Mouse (Mus musculus) gastrocnemius, adult 2 months (tissue): ENCODE data around the gene Ndrg3. TPM values are rescaled to one million over a fixed set of nuclear protein-coding genes. Genes with fewer than 3 reads are reported as not detected.

Experiments
- DNase-seq: peaks from one replicate; pipeline ENCODE4 v3.0.0; 2022
- H3K27ac ChIP-seq: fragments of 200-600 bp; 2 replicates; pipeline ENCODE4 v1.8.1; 2022; ENCODE audit warnings: mild to moderate bottlenecking
- H3K4me3 ChIP-seq: fragments of 200-600 bp; 2 replicates; pipeline ENCODE4 v1.8.1; 2022; ENCODE audit warnings: mild to moderate bottlenecking, moderate library complexity
- CTCF ChIP-seq: fragments of 200-600 bp; IDR thresholded peaks from 2 replicates; pipeline ENCODE4 v1.8.1; 2022; ENCODE audit warnings: antibody characterized with exemption, mild to moderate bottlenecking, moderate library complexity
- intact Hi-C: fragments of 180-260 bp; cut with DNase I; formaldehyde crosslinking; loops from one replicate; pipeline ENCODE4 v1.15.1; 2025
- total RNA-seq, 2 experiments: library from RNA; stranded (reverse); gene quantifications; 2 replicates each; pipeline ENCODE4 v1.2.3; 2021

Ndrg3 gene
- total RNA-seq, 2 experiments from 2014 or later: 31.9 to 33.4 TPM

DNA sequence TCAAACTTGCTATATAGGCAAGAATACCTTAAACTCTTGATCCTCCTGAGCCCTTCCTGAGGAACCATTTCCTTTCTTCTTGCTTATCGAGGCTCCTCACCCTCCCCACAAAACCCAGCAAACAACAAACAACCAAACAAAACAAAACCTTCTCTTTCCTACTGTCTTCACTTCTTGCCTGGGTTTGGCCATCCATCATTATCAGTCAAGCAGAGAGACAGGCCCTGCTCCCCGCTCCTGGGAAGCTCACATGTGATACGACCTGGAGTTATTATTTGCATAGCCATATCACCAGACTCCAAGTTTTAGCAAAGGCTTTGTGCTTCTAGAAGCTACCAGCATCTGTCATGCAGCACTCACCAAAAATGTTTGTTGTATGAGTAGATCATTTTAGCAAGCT is 4.5 kb downstream of the Ndrg3 start:
- no peak for DNase-seq
- Histone ChIP-seq H3K4me3 (no peak overlapping the region), H3K27ac (no peak overlapping the region)
- no peak for TF ChIP-seq CTCF
- intact Hi-C loops: no loop called here

DNA sequence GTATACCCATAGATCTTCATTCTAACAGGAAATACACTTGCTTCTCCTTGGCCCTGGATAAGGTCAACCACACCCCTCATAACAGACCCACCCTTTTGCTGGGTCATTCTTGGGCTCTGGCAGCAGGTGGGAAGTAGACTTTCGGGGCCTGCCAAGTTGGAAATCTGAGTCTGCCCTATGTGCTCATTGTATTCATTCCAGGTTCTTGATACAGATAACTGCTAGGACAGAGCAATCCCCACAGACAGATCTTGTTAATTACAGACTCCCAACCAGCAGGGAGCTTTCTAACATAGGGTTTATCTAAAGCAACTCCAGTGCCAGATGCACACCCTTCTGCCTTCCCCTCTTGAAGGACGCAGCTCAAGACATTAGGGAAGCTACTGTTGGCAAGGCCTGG is 9.0 kb downstream of the Ndrg3 start:
- H3K27ac ChIP-seq: peak overlapping the region; percentile 84
- peak; percentile 40 for DNase-seq

DNA sequence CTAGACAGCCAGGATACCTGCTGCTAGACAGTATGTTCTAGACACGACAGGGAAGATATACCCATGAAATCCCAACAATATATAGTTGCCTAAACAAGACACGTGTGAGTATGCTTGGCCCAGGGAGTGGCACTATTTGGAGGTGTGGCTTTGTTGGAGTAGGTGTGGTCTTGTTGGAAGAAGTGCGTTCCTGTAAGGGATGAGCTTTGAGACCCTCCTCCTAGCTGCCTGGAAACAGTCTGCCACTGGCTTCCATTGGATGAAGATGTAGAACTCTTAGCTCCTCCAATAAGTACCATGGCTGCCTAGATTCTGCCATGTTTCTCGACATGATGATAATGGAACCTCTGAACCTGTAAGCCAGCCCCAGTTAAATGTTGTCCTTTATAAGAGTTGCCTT is 10.6 kb downstream of the Ndrg3 start:
- peak overlapping the region; percentile 44; the same call in 1 of the 2 replicates for H3K27ac ChIP-seq
- H3K4me3 ChIP-seq: no peak overlapping the region
- TF ChIP-seq CTCF: no peak
- intact Hi-C loops: no loop called here
- no peak for DNase-seq

More for the DNA sequence above, 9.0 kb downstream of the Ndrg3 start:
- intact Hi-C loops: no loop called here
- H3K4me3 ChIP-seq: peak overlapping the region; percentile 26
- TF ChIP-seq CTCF: no peak

DNA sequence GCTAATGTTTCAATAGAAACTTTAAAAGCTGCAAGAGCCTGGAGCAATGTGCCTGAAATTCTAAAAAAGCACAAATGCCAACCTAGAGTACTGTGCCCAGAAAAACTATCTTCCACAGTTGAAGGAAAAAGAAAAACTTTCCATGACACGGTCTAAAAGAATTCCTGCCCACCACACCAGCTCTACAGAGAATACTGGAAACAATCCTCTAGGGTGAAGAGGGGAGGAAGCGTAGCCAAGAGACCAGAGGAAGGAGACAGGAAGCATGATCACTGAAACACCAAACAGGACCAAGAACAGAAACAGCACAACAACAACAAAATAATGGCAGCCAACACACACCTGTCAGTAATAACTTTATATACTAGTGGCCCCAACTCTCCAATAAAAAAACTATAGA is 11.8 kb downstream of the Ndrg3 start:
- Histone ChIP-seq H3K27ac (peak overlapping the region; percentile 44; the same call in 1 of the 2 replicates), H3K4me3 (no peak overlapping the region)
- intact Hi-C loops: no loop called here
- no peak for TF ChIP-seq CTCF
- no peak for DNase-seq

DNA sequence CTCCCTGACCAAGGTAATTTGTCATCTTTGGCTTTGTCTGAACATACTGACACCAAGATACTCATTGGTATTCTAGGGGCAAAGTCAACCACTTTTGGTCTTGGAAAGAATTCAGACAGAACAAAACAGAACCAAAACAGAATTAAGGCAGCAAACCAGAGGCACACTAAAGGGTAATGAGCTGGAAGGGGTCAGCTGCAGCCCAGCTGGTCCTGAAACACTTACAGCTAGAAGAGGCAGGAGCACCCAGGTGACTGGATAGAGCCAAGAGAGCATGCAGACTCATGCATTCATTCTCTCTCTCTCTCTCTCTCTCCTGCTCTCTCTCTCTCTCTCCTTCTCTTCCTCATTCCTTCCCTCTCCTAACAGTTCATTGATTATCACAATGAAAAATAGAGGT is 15.1 kb downstream of the Ndrg3 start:
- intact Hi-C loops: no loop called here
- Histone ChIP-seq H3K27ac (peak overlapping the region; percentile 46), H3K4me3 (no peak overlapping the region)
- no peak for DNase-seq
- TF ChIP-seq CTCF: no peak

DNA sequence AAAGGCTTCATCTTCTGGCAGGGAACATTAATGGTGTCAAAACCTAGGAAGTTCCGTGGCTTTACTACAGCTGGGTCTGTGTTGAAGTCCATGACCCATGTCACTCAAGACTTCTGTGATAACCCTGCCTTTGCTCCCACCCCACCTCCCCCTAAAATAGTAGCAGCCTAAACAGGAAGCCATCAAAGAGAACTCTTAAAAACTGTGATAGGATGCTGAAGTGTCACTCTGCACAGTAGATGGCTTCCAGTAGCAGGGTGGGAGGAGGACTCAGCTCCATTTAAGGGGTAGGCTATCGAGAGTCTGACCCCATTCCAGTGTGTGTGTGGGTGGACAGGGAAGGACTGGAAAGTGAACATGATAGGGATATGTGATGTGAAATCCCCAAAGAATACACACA is 16.9 kb downstream of the Ndrg3 start:
- no peak for TF ChIP-seq CTCF
- intact Hi-C loops: no loop called here
- peak overlapping the region; percentile 66; the same call in 1 of the 2 replicates for H3K27ac ChIP-seq
- H3K4me3 ChIP-seq: no peak overlapping the region
- no peak for DNase-seq

DNA sequence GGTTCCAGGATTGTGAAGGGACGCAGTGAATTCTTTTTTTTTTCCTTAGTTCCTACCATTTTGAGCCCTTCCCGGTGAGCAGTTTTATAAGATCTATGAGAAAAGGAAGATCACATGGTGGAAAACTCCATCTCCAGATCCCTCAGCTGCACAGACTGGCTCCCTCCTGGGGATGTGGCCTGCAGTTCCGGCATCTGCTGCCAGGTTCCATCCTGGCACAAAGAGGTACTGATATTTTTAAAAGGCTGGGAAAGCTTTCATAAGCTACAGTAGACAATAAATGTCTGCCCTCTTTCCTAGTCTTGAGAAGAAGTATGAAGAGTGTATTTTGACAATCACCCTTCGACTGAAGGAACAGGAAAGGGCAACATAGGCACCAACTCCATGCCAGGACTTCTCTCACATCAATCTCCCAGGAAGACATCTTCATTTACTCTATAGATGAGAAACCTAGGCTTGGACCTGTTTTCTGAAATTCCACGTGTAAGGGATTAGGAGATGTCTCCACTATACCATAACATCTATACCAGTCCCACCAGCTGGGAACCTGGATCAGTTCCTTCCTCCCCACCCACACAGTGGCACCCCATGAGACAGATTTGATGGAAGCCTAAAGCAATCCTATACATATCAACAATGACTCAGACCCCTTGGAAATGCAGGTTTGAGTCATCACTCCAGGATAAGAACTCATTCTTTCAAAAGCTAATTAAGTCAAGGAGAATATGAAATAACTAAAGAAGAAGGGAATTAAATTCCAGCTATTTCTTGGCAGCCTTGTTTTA is 18.3 kb downstream of the Ndrg3 start:
- Histone ChIP-seq H3K4me3 (no peak overlapping the region), H3K27ac (peak overlapping the region; percentile 66)
- TF ChIP-seq CTCF: no peak
- peak; percentile 47 for DNase-seq
- intact Hi-C loops: no loop called here

DNA sequence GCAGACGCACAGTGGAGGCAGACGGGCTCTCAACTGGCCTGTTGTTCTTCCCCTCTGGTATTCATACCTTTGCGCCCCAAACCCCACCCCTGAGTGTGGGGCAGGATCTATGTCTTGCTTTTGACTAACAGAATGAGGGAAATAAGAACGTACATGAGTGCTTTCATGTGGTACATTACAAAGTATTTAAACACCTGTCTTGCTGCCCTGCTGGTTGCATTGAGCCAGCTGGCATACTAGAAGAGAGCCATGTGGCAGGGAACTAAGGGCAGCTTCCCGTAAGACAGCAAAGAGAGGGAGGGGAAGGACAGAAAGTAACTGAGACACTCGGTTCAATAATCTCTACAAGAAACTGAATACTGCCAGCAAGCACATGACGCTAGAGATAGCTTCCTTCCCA is 21.6 kb downstream of the Ndrg3 start:
- peak overlapping the region; percentile 72 for H3K27ac ChIP-seq
- TF ChIP-seq CTCF: no peak
- DNase-seq: peak; percentile 26
- H3K4me3 ChIP-seq: no peak overlapping the region
- intact Hi-C loops: no loop called here

DNA sequence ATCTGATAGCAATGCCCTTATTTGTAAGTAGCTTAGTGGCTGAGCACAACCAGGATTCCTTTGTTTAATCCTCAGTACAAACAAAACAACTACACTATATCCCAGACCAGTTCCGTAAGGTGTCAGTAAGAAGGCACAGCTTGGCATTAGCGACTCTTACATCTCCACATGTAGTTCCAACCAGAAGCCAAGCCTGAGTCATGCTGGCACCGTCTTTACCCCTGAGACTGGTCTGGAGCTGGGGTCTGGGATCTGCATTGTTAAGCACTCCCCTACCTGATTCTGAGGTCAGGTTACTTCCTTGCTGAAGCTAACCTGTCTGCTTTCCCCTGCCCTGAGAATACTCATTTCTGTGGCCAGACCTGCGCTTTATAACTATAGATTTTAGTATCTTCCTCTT is 23.4 kb downstream of the Ndrg3 start:
- no peak for DNase-seq
- no peak overlapping the region for H3K4me3 ChIP-seq
- no peak for TF ChIP-seq CTCF
- intact Hi-C loops: no loop called here
- peak overlapping the region; percentile 24; the same call in 1 of the 2 replicates for H3K27ac ChIP-seq

DNA sequence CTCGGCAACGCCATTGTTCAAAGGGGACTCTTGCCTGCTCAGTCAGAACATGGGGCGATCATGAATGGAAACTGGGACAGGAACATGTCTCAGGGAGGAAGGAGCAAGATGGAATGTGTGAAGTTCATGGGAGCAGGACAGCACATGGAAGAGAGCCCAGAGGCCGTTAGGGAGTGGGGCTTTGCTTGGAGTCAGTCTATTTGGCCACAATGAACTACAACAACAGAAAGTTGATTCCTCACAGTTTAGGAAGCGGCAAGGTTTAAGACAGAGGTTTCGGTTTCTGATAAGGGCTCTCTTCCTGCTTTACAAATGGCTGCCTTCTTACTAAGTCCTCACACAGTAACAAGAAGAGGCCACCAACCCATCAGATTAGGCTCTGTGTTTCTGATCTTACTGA is 24.5 kb downstream of the Ndrg3 start:
- peak; percentile 33 for DNase-seq
- Histone ChIP-seq H3K4me3 (peak overlapping the region; percentile 15), H3K27ac (peak overlapping the region; percentile 60)
- TF ChIP-seq CTCF: no peak
- intact Hi-C loops: no loop called here

DNA sequence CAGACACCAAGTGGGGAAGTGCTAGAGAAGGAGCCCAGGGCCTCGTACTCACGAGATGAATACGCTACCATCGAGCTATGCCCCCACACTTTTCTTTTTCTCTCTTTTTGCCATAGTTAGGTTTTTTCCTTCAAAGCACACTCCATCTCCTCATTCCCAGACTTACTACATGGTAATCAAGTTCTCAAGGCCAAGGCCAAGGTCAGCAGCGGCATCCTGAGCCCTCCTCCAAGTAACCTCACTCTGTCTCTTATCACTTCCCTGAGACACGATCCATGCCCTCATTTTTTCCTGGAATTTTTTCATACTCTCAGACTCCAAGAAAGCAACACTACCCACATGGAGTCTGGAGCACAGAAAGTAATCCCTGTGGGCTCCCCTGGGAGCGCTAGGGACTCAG is 28.0 kb downstream of the Ndrg3 start:
- no peak for TF ChIP-seq CTCF
- intact Hi-C loops: no loop called here
- H3K27ac ChIP-seq: no peak overlapping the region

DNA sequence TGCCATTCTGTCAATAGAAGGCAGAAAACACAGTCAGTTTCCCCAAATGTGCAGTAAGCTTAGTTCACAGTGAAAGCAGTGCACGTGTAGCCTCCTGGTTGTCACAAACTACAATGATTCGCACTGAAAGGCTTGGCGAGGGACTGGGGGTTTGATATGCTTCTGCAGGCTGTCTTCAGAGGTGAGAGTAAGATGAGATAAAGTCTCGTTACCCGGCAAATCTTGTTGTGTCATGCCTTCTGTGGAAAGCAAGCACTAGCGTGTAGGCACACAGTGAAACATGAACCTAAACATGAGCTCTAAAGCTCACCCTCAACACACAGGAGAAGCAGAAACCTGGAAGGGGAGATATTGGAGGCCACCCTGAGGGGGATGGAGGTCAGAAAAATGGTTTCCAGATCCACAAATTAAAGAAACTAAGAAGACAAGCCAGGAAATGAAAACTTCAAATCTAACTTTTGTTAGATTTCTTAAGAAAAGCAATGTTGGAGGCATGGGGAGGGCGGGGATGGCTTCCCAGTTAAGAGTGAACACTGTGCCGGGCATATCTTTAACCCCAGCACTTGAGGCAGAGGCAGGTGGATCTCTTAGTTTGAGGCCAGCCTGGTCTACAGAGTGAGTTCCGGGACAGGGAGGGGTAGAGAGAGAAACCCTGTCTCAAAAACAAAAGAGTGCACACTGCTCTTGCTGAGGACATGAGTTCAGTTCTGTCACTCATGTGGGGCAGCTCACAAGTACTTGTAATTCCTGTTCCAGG is 33.2 kb downstream of the Ndrg3 start:
- no peak for TF ChIP-seq CTCF
- no peak for DNase-seq
- intact Hi-C loops: no loop called here
- peak overlapping the region; percentile 64 for H3K27ac ChIP-seq
- H3K4me3 ChIP-seq: no peak overlapping the region

More for the DNA sequence above, 28.0 kb downstream of the Ndrg3 start:
- no peak overlapping the region for H3K4me3 ChIP-seq
- no peak for DNase-seq

DNA sequence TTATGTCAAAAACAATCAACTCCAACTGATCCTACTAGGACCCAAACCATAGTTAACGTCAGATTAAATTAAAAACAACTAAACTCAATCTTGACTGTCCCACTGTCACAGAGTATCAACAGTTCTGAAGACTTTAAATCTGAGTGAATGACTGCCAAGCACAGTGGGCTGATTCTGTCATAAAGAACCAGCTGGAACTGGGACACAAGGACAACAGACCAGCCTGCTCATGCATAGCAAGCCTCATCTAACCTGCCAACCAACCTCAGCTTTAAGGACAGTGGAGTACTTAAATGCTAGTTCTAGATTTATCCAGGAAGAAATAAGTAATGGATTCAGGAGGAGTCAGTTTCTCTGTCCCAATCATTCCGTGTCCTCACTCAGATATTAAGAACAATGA is 34.8 kb downstream of the Ndrg3 start:
- no peak for DNase-seq
- H3K4me3 ChIP-seq: no peak overlapping the region
- intact Hi-C loops: no loop called here
- no peak overlapping the region for H3K27ac ChIP-seq
- no peak for TF ChIP-seq CTCF
